Mouse (Mus musculus) erythroid progenitor cell, adult 5-6 weeks (primary cell): ENCODE measurements around the gene Pde2a. TPM values are rescaled to one million over a fixed set of nuclear protein-coding genes. Genes with fewer than 3 reads are reported as not detected.
"Not testable (repeated sequence)": the region's sequence is repeated elsewhere in the genome, so short reads cannot be mapped to it uniquely, and the experiment has no call there.

Experiments used
- ATAC-seq: replicated peaks from 2 replicates; pipeline ENCODE4 v1.8.0; 2016; ENCODE audit warnings: moderate number of reproducible peaks, mild to moderate bottlenecking, moderate TSS enrichment, inconsistent platforms; ENCODE audit not compliant: poor library complexity, low FRiP score, severe bottlenecking
- total RNA-seq, 2 experiments: library from RNA; stranded (forward) in 1 of 2; stranded (reverse) in 1 of 2; fragments of 150-400 nt in 1 of 2; fragments of 186-747, 209-891 nt in 1 of 2; gene quantifications; 2 replicates each; pipeline versions ENCODE4 v1.2.3 to v1.2.4; 2015 to 2017; ENCODE audit warnings: low replicate concordance in 2 of 2

The Pde2a gene
- total RNA-seq, 2 experiments from 2014 or later: 1.7 to 17.2 TPM

DNA sequence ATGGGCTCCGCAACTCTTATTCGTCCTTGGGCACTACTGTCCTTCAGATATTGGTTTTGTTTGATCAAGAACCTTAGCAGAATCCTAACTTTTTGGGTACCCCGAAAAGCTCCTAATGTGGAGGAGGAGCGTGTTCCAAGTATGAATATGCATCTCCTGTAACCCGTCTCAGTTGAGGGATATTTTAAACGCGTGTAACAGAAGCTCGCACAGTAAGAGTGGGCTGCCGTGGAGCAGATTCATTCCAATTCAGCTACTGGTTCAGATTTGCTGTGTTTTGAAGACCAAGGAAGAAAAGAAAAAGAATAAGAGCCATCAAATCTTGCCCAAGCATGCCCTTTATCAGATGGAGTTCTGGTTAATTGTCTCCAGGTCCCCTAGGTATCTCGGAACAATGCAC lies 120.2 kb downstream of the Pde2a start:
- no peak for ATAC-seq

DNA sequence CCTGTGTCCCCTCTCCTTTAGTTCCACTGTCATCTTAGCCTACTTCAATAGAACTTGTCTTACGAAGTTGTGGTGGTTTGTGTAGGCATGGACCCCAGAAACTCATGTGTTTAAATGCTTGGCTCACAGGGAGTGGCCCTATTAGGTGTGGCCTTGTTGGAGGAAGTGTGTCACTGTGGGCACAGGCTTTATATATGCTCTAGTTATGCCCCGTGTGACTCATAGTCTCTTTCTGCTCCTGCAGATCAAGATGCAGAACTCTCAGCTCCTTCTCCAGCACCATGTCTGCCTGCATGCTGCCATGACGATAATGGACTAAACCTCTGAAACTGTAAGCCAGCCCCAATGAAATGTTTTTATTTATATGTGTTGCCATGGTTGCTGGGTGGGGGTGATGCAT lies 126.2 kb downstream of the Pde2a start:
- no peak for ATAC-seq

DNA sequence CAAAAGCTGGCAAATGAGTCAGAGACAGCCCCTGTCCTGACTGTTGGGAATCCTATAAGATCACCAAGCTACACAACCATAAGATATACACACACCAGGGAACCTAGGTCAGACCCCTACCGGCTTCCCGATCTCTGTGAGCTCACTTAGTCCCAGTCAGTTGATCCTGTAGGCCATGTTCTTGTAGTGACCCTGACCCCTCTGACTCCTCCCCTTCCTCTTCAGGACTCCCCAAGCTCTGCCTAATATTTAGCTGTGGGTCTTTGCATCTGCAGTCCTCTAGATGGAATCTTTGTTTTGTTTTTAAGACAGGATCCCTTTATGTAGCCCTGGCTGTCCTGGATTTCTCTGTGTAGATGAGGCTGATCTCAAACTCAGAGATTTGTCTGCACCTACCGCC lies 127.8 kb downstream of the Pde2a start:
- ATAC-seq: no peak

DNA sequence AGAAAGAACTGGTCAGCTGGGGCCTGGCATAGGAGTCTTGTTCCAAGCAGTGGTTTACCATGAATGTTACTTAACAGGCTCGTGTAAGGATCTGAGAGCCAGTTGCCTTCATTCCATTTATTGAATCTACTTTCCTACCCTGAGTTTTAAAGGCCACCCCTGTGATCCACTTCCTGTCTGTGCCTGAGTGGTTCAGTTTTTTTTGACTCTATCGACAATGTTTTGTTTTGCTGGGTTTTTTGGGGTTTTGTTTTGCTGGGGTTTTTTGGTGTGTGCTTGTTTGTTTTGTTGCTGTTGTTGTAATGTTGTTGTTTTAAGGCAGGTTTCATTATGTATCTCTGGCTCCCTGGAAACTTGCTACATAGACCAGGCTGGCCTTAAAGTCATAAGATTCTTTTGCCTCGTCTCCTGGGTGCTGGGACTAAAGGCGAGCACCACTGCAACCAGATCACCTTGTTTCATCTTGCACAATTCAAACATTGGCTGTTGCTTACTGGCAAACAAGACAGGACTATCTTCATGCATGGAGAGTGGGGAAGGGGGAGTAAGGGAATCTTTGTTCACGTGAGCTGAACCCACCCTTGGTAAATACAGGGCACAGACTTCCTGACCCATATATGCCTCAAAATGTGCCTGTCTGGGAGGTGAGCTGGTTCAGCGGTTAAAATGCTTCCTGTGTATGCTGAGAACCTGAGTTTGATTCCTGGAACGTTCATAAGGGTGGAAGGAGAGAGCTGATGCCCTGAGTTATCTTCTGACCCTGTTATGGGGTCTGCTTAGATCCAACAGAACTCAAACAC lies 129.4 kb downstream of the Pde2a start:
- ATAC-seq: no peak

DNA sequence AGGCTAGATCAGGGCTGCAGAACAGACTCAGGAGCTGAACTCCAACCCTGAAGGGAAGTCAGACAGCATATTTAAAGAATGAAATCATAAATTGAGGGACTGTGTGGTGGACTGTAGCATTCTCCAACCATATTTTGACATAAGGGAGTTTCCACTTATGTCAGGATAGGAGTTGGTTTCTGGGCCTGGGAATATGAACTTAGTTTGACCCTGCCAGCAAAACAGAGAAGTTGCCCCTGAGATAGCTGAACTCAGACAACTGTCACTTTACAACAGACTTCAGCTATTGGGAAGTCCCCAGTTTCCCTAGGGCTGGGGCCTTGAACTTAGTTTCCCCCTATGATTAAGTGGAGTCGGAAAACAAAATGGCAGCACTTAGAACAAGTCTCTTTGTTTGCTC lies 130.0 kb downstream of the Pde2a start:
- no peak for ATAC-seq

DNA sequence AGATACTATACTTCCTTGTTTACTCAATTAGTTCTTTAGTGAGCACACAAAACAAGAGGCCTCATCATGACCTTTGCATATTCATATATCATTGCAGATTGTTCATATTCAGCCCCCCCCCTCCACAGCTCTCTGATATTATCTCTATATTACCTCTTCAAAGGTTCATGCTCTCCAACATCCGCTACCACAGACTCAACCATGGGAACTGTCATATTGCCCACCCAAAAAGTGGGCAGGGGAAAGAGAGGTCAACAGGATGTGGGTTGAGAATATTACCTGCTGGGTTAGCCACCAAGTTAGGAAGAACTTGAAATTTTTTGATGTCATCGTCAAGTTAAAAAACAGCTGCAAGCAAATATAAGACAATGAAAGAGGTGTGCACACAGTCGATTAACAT lies 134.0 kb downstream of the Pde2a start:
- not testable (repeated sequence) for ATAC-seq

DNA sequence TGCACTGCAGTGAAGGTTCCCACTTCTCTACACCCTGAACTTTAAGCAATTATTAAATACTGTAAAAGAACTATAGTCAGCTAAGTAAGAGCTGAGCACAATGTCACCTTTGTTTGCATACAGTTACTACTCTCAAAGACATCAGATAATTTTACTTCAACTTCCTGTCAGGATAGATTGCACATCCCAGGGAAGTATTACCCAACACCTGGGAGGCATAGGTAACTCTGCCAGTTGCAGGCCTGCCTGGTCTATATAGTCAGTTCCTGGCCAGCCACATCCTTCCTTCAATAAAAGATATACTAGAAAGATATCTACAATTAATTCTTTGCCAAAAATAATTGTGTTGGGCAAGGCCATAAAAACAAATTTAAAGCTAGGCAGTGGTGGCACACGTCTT lies 135.9 kb downstream of the Pde2a start:
- no peak for ATAC-seq

DNA sequence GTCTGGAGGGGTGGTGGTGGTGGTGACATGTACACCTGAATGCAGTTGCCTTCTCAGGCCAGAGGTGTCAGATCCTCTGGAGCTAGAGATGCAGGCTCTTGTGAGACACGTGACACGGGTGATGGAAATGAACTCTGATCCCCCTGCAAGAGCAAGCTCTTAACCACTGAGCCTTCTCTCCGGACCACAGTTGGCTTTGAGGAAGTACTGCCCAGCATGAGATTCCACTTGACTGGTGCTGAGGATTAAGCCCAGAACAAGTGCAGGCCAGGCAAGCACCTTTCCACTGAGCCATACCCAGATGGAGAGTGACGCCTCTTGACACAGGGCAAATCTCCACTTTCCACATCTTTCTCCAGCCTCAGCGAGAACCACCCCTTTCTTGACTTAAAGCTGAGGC lies 137.9 kb downstream of the Pde2a start:
- ATAC-seq: not testable (repeated sequence)

Other genes with a start within 250 kb of the Pde2a start
- 1.4 and 5.9 TPM in 2 replicates for gene Atg16l2, start 119.4 kb upstream of the Pde2a start, total RNA-seq (2015; ENCODE audit: low replicate concordance)
- gene Atg16l2, start 119.4 kb upstream of the Pde2a start, total RNA-seq (2017; ENCODE audit: low replicate concordance): 0.64 and 8.4 TPM in 2 replicates
- gene Stard10, start 104.6 kb upstream of the Pde2a start, total RNA-seq (2015; ENCODE audit: low replicate concordance): 73.9 and 101 TPM in 2 replicates
- 37.4 and 52.9 TPM in 2 replicates for gene Stard10, start 104.6 kb upstream of the Pde2a start, total RNA-seq (2017; ENCODE audit: low replicate concordance)
- gene Arap1, start 73.6 kb upstream of the Pde2a start, total RNA-seq (2015; ENCODE audit: low replicate concordance): 15.1 and 20.1 TPM in 2 replicates
- 10.6 and 12.7 TPM in 2 replicates for gene Arap1, start 73.6 kb upstream of the Pde2a start, total RNA-seq (2017; ENCODE audit: low replicate concordance)
- gene Gm45837, start 10.8 kb upstream of the Pde2a start, total RNA-seq (2015; ENCODE audit: low replicate concordance): not detected in 2 replicates
- gene Gm45837, start 10.8 kb upstream of the Pde2a start, total RNA-seq (2017; ENCODE audit: low replicate concordance): 4.2 TPM in 1 of 2 replicates, not detected in the other
- 2.2 and 8.8 TPM in 2 replicates for gene Art2b, start 163.9 kb downstream of the Pde2a start, total RNA-seq (2015; ENCODE audit: low replicate concordance)
- gene Art2b, start 163.9 kb downstream of the Pde2a start, total RNA-seq (2017; ENCODE audit: low replicate concordance): 2.2 TPM in 1 of 2 replicates, not detected in the other
- gene Clpb, start 241.9 kb downstream of the Pde2a start, total RNA-seq (2015; ENCODE audit: low replicate concordance): 0.84 and 1.4 TPM in 2 replicates
- gene Clpb, start 241.9 kb downstream of the Pde2a start, total RNA-seq (2017; ENCODE audit: low replicate concordance): 1.3 and 9.0 TPM in 2 replicates